Mouse (Mus musculus): ENCODE measurements around the gene Sgta. TPM values are rescaled to one million over a fixed set of nuclear protein-coding genes. Genes with fewer than 3 reads are reported as not detected.

The Sgta gene
- polyA plus RNA-seq, 1 experiment from 2014 or later = 331 TPM

DNA sequence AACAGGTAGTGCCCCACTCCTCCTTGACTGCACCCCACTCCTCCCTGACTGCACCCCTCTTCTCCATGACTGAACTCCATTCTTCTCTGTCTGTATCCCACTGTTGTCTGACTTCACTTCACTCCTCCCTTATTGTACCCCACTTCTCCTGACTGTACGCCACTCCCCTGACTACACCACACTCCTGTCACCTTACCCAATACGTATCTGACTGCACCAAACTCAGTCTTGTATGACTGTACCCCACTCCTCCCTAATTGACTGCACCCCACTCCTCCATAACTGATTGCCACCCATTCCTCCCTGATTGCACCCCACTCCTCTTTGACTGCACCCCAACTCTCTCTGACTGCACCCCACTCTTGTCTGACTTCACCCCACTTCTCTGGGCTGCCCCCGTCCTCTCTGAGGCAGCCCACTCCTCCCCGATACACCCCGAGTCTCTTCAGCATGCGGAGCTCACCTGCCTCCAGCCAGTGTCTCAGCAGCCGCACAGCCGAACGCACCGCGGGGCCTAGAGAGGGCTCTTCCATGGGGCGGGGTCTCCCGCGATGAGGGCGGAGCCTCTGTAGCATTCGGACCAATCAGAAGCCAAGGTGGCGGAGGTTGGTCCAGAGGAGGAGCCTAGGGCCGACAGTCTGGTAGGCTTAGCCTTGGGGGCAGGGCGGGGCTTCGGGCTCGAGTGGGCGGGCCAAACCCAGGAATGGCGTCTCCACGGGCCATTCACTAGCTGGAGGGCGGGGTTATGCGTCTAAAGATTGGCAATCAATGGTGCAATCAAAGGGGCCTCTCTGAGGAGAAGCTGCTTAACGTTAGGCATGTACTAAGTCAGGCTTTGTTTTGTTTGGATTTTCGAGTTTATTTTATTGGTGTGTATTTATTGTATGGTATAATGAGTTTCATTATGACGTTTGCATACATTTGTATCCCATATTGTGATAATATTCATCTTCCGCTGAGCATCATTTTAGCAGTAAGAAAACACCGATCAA is 45.3 kb downstream of the Sgta start, which contains the start of gene Gng7:
TSS of gene Gng7 (minus strand) at position 553 of the 992 bp plus-strand sequence.
- Histone ChIP-seq H3K9ac (peak within 1 kb of the TSS; percentile 49), H3K27me3 (no peaks in the 10 kb centered on the region), H3K4me1 (replicated peaks) (peaks cover 14% of the 10 kb centered on the region), H3K36me3 (no peaks in the 10 kb centered on the region), H3K9me3 (no peaks in the 10 kb centered on the region), H3K4me2 (peak within 1 kb of the TSS; percentile 78), H3K4me3 (peak within 1 kb of the TSS; percentile 45), H3K27ac (replicated peaks) (no peak within 1 kb of the TSS)
- WGBS = 8% methylated on average over 31 of the region's 31 CpGs
- peak; percentile 98 for ATAC-seq (ENCODE audit: low FRiP score, low read depth)

DNA sequence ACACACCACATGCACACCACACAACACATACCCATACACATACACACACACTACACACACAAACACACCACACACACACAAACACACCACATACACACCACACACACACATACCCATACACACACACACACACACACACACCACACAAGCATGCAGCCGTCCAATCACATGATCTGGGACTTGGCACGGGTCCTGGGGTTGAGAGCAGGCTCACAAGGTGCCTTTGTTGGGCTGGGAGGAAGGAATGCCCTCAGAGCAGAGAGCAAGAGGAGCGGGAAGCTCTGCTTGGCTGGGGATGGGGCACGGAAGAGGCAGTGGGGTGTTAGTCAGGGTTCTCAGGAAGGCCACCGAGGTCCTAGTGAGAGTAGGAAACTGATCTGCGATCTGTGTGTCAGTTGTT is 49.1 kb downstream of the Sgta start:
- no peak for ATAC-seq (ENCODE audit: low FRiP score, low read depth)
- no peak overlapping the region for H3K9ac ChIP-seq
- no peaks in the 10 kb centered on the region for H3K36me3 ChIP-seq
- H3K4me2 ChIP-seq = no peak overlapping the region
- H3K4me3 ChIP-seq = no peak overlapping the region
- peaks cover 14% of the 10 kb centered on the region for H3K4me1 ChIP-seq (replicated peaks)
- no peaks in the 10 kb centered on the region for H3K9me3 ChIP-seq
- 69% methylated on average over 6 of the region's 6 CpGs for WGBS
- no peak overlapping the region for H3K27ac ChIP-seq (replicated peaks)
- H3K27me3 ChIP-seq = no peaks in the 10 kb centered on the region

DNA sequence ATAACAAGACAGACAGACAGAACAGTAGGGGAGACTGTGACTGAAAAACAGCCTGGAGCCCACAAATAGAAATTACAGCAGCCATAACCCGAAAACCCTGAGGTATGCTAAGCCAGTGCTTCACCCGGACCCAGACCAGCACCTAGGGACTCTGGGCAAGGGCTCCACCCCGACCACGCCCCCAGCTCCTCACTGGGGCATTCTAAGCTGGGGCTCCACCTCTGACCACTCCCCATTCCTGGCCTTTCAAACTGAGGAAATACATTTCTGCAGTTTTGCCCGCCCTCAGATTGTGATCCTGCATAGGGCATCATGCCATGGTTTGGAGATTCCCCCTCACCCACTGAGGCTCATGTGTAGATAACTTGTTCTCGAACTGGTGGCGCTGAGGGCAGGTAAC is 52.7 kb downstream of the Sgta start:
- H3K36me3 ChIP-seq = no peaks in the 10 kb centered on the region
- no peaks in the 10 kb centered on the region for H3K4me1 ChIP-seq (replicated peaks)
- H3K27ac ChIP-seq (replicated peaks) = no peak overlapping the region
- H3K9me3 ChIP-seq = no peaks in the 10 kb centered on the region
- no peak overlapping the region for H3K9ac ChIP-seq
- H3K4me2 ChIP-seq = no peak overlapping the region
- no peaks in the 10 kb centered on the region for H3K27me3 ChIP-seq
- WGBS = 39% methylated on average over 7 of the region's 7 CpGs
- H3K4me3 ChIP-seq = no peak overlapping the region
- ATAC-seq (ENCODE audit: low FRiP score, low read depth) = no peak

DNA sequence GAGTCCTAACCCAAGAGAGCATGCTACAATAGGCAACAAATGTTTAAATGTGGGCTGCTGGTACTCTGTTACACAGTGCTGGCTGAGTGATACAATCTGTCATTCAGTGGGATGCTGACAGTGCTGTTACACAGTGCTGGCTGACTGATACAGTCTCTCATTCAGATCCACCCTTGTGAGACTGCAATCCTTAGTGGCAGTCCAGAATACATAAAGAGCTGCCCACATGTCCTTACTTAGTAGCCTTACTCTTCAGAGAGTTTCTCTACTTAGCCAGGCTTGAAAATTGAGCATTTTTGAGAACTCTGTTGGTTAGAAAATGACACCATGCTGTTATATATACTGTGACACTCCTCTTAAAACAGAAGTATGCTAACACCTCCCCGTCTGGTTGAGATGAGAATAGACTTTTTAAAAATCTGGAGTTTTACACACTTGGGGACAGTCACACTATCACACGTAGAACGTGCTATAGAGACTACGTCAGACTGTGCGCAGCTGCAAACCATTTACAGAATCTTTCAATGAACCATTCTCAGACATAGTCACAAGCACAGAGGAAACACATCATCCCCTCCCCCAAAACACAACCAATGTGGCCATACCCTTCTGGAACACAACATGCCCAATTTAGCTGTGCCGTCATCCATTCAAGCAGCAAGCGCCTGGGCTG is 53.8 kb downstream of the Sgta start:
- H3K9ac ChIP-seq = no peak overlapping the region
- H3K4me3 ChIP-seq = no peak overlapping the region
- H3K4me1 ChIP-seq (replicated peaks) = peaks cover 5% of the 10 kb centered on the region
- H3K4me2 ChIP-seq = no peak overlapping the region
- no peaks in the 10 kb centered on the region for H3K27me3 ChIP-seq
- ATAC-seq (ENCODE audit: low FRiP score, low read depth) = no peak
- no peak overlapping the region for H3K27ac ChIP-seq (replicated peaks)
- WGBS = 95% methylated on average over 7 of the region's 7 CpGs
- H3K9me3 ChIP-seq = no peaks in the 10 kb centered on the region
- H3K36me3 ChIP-seq = no peaks in the 10 kb centered on the region

DNA sequence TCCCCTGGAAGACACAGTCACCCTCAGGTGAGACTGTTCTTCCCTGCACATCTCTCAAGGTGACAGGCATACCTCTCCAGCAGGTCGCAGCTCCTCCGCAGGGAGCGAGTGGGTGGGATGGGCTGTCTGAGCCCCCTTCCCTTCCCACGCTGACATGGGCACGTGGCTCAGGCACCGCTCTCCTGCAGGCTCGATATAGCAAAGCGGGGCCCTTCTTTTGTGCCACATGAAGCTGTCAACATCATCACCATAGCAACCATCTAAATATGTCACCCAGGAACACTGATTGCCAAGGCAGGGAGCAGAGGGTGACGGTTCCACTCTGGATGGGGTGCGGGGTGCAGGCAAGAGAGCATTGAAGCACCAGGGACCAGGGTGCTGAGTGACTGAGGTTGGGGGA is 58.8 kb downstream of the Sgta start:
- WGBS = 15% methylated on average over 10 of the region's 10 CpGs
- Histone ChIP-seq H3K27me3 (no peaks in the 10 kb centered on the region), H3K27ac (replicated peaks) (no peak overlapping the region), H3K36me3 (no peaks in the 10 kb centered on the region), H3K4me1 (replicated peaks) (peaks cover 26% of the 10 kb centered on the region), H3K4me2 (peak overlapping the region; percentile 22), H3K4me3 (no peak overlapping the region), H3K9ac (no peak overlapping the region), H3K9me3 (no peaks in the 10 kb centered on the region)
- peak; percentile 35 for ATAC-seq (ENCODE audit: low FRiP score, low read depth)

DNA sequence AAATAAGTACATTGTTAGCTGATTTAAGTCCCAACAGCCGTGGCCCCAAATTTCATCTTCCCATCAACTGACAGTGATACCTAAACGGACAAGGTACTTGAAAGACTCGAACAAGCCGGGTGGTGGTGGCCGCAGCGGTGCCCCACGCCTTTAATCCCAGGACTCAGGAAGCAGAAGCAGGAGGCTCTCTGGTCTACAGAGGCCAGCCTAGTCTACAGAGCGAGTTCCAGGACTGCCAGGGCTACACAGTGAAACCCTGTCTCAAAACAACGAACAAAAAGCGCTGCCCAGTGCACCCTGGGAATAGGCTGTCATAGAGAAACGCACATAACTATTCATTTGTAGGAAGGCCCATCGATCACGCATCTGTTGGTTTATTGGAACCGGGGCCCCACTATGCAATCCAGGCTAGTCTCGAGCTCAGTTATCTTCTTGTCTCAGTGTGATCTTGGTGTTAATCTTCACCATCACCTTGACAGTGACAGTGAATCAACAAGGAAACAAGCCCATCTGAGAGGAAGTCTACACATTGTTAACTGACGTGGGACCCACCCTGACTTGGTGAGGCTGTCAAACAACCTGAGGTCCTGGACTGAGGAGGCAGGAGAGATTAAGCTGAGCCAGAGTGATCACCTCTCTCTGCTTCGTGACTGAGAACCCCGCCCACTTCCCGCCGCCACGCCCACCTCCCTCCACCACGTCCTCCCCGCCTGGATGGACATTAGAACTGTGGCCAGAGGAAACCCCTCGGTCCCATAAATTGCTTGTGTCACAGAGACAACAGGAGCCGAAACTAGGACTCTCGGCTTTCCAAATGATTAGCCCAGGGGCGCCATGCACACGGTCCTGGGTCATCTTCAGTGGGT is 59.6 kb downstream of the Sgta start:
- Histone ChIP-seq H3K9ac (no peak overlapping the region), H3K27me3 (no peaks in the 10 kb centered on the region), H3K4me2 (peak overlapping the region; percentile 22), H3K27ac (replicated peaks) (no peak overlapping the region), H3K9me3 (no peaks in the 10 kb centered on the region), H3K36me3 (no peaks in the 10 kb centered on the region), H3K4me1 (replicated peaks) (peaks cover 26% of the 10 kb centered on the region), H3K4me3 (no peak overlapping the region)
- WGBS = 46% methylated on average over 28 of the region's 28 CpGs
- ATAC-seq (ENCODE audit: low FRiP score, low read depth) = no peak

DNA sequence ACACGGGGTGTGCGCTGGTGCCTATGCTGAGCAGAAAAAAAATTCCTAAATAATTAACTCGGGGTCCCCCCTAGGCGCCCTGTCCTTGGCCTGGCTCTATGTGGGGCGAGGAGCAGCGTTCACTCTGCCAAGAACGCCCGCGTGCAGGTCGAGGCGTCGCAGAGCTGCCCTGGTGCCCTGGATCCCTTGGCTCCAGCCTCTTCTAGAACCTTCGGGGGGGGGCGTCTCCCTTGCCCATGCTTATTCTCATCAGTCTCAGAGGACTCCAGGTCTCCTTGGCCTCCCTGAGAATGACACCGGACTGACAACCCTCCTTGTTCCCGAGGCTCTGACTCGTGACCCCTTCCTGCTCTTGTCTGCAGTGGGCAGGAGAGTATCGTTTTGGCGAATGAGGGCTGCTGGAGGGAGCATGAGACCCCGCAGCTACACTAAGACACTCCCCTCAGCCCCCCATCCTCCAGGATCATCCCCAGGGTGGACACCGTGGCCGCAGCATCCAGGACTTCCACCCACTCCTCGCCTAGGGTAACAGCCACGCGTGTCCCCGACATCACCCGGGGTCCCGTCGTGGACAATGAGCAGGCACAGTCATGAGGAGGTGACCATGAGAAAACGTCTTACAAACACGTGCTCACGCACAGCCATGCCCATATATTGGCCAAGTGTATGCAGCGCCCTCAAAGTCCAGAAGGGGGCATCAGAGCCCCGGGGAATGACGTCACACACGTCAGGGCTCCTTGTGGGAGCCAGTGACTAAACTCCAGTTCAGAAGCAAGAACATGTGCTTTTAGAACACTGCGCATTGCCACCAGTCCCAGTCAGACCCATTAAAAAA is 60.4 kb downstream of the Sgta start:
- 0 out of 2 replicates have a peak overlapping the region, but pooled peaks have one; percentile 9 for H3K4me3 ChIP-seq
- peak overlapping the region; percentile 46 for H3K4me2 ChIP-seq
- no peak overlapping the region for H3K9ac ChIP-seq
- WGBS = 32% methylated on average over 37 of the region's 37 CpGs
- no peak overlapping the region for H3K27ac ChIP-seq (replicated peaks)
- ATAC-seq (ENCODE audit: low FRiP score, low read depth) = peak; percentile 63; the same call in 1 of the 2 replicates
- no peaks in the 10 kb centered on the region for H3K9me3 ChIP-seq
- no peaks in the 10 kb centered on the region for H3K27me3 ChIP-seq
- peaks cover 26% of the 10 kb centered on the region for H3K4me1 ChIP-seq (replicated peaks)
- no peaks in the 10 kb centered on the region for H3K36me3 ChIP-seq

DNA sequence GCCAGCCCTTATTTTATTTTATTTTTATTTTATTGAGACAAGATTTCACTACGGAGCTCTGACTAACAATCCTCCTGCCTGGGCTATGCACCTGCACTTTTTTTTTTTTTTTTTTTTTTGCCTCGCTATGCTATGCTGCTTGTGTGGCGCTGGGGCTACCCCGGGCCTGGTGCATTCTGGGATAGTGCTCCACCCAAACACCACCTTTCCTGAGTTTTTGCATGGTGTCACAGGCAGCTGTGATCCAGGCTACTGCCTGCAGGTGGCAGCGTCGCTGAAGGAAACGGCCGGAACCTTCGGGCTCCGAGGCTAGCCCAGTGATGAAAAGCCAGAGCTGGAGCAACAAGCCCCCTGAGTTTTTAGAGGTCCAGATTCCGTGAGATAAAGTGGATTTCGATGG is 61.2 kb downstream of the Sgta start:
- 15% methylated on average over 12 of the region's 12 CpGs for WGBS
- no peak for ATAC-seq (ENCODE audit: low FRiP score, low read depth)
- H3K4me1 ChIP-seq (replicated peaks) = peaks cover 26% of the 10 kb centered on the region
- H3K4me3 ChIP-seq = no peak overlapping the region
- no peak overlapping the region for H3K27ac ChIP-seq (replicated peaks)
- no peaks in the 10 kb centered on the region for H3K36me3 ChIP-seq
- no peak overlapping the region for H3K9ac ChIP-seq
- 0 out of 2 replicates have a peak, but pooled peaks cover 1% of the 10 kb centered on the region for H3K27me3 ChIP-seq
- H3K9me3 ChIP-seq = no peaks in the 10 kb centered on the region
- no peak overlapping the region for H3K4me2 ChIP-seq

DNA sequence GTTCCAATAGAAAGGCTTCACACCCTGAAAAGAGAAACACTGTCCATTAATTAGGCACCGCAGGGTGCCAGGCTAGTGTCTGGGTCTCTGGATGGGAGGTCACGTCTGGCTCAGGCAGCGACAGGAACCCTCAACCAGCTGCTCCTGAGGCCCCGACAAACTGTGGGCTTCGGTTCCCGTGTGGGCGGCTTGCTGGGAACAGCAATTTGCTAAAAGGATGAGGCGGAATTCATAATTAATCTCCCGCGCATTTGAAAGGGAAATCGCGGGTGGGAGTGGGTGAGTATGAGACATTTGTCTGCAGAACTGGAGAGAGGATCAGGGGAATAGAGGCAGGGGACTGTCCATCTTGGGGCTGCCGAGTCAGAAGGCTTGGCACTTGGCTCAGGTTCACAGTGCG is 62.0 kb downstream of the Sgta start:
- no peak overlapping the region for H3K9ac ChIP-seq

DNA sequence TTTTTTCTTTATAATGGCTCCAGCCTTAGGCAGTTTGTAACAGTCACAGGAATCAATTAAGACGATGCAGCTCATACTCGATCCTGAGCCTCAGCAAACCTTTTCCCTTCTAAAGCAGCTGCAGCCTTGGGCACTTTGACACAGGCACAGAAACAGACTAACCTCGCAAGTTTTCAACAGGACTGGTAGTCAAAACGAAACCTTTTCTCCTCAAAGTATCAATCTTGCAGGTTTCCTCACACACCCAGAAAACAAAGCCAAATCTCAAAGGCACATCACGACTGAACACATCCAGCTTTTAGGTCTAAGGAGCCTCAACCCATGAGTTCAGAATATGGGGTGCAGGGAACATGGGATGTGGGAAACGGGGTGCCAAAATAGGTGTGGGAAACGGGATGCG is 62.6 kb downstream of the Sgta start:
- peaks cover 31% of the 10 kb centered on the region for H3K4me1 ChIP-seq (replicated peaks)
- H3K4me2 ChIP-seq = no peak overlapping the region
- no peaks in the 10 kb centered on the region for H3K9me3 ChIP-seq
- ATAC-seq (ENCODE audit: low FRiP score, low read depth) = no peak
- H3K27ac ChIP-seq (replicated peaks) = no peak overlapping the region
- 84% methylated on average over 8 of the region's 8 CpGs for WGBS
- no peak overlapping the region for H3K4me3 ChIP-seq
- no peaks in the 10 kb centered on the region for H3K36me3 ChIP-seq
- 0 out of 2 replicates have a peak, but pooled peaks cover 3% of the 10 kb centered on the region for H3K27me3 ChIP-seq
- no peak overlapping the region for H3K9ac ChIP-seq

More for the DNA sequence above, 62.0 kb downstream of the Sgta start:
- H3K27ac ChIP-seq (replicated peaks) = no peak overlapping the region
- H3K9me3 ChIP-seq = no peaks in the 10 kb centered on the region
- H3K4me2 ChIP-seq = no peak overlapping the region
- H3K27me3 ChIP-seq = 0 out of 2 replicates have a peak, but pooled peaks cover 3% of the 10 kb centered on the region
- peaks cover 31% of the 10 kb centered on the region for H3K4me1 ChIP-seq (replicated peaks)
- H3K4me3 ChIP-seq = no peak overlapping the region
- 33% methylated on average over 14 of the region's 14 CpGs for WGBS
- ATAC-seq (ENCODE audit: low FRiP score, low read depth) = no peak
- H3K36me3 ChIP-seq = no peaks in the 10 kb centered on the region

DNA sequence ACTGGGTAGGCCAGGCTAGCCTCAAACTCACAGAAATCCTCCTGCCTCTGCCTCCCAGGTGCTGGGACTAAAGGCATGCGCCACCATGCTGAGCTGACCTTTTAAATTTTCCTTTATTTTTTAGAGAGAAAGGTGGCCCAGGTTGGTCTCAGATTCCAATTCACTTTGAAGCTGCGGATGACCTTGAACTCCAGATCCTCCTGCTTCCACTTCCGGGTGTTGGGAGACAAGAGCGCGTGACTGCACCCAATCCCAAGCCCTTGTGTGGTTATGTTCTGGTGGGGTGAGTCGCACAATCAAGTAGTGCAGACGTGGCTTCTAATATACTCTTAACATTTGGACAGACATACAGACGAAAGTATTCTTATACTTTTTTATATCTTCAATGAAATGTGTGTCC is 63.5 kb downstream of the Sgta start:
- Histone ChIP-seq H3K4me2 (no peak overlapping the region), H3K36me3 (no peaks in the 10 kb centered on the region), H3K27ac (replicated peaks) (no peak overlapping the region), H3K27me3 (0 out of 2 replicates have a peak, but pooled peaks cover 3% of the 10 kb centered on the region), H3K4me1 (replicated peaks) (peaks cover 30% of the 10 kb centered on the region), H3K9me3 (no peaks in the 10 kb centered on the region), H3K4me3 (no peak overlapping the region), H3K9ac (no peak overlapping the region)
- WGBS = 96% methylated on average over 8 of the region's 8 CpGs
- no peak for ATAC-seq (ENCODE audit: low FRiP score, low read depth)
